Mouse (Mus musculus) v-Abl transformed pro-B cells (cell line): ENCODE data around the gene Fgr.

ENCODE experiments used
- in situ Hi-C, 2 experiments: fragments of 400-800 bp; cut with MboI; formaldehyde crosslinking; loops; one replicate each; pipeline ENCODE4 v1.15.1; 2025; ENCODE audit not compliant: unreplicated experiment in 2 of 2

Gene Fgr

GRCm38 (mm10) chr4:133045771-133046474 is 72.0 kb downstream of the Fgr start:
- in situ Hi-C loops = no loop called here

GRCm38 (mm10) chr4:133046691-133047352 is 72.9 kb downstream of the Fgr start:
- in situ Hi-C loops = no loop called here

GRCm38 (mm10) chr4:133047353-133048105 is 73.6 kb downstream of the Fgr start:
- in situ Hi-C loops = no loop called here

GRCm38 (mm10) chr4:133049071-133049920 is 75.4 kb downstream of the Fgr start:
- in situ Hi-C loops = no loop called here

GRCm38 (mm10) chr4:133050196-133050836 is 76.4 kb downstream of the Fgr start:
- in situ Hi-C loops = no loop called here

- in situ Hi-C loops = no loop called here
Measured at GRCm38 (mm10) chr4:133050837-133051549, 77.1 kb downstream of the Fgr start.

GRCm38 (mm10) chr4:133051550-133051865 is 77.6 kb downstream of the Fgr start:
- in situ Hi-C loops = no loop called here
